Mouse (Mus musculus): ENCODE results near the gene Btnl9.
A peak's percentile ranks its signal among the peaks of the same experiment; 100 is the strongest.
"Not testable (repeated sequence)": the region's sequence is repeated elsewhere in the genome, so short reads cannot be mapped to it uniquely, and the experiment has no call there.

Gene Btnl9

GRCm38 (mm10) chr11:49176047-49176779 lies 10.7 kb downstream of the Btnl9 start:
- DNase-seq (ENCODE audit: low spot score), result not testable (repeated sequence)

GRCm38 (mm10) chr11:49175345-49175744 lies 11.6 kb downstream of the Btnl9 start:
- no peak for DNase-seq (ENCODE audit: low spot score)

- DNase-seq (ENCODE audit: low spot score), result no peak
Measured at GRCm38 (mm10) chr11:49170576-49170975, 16.4 kb downstream of the Btnl9 start.

GRCm38 (mm10) chr11:49168839-49169611 lies 17.9 kb downstream of the Btnl9 start:
- peak; percentile 13 for DNase-seq (ENCODE audit: low spot score)

GRCm38 (mm10) chr11:49156821-49157814 lies 29.8 kb downstream of the Btnl9 start:
- no peak for DNase-seq (ENCODE audit: low spot score)

- DNase-seq (ENCODE audit: low spot score), result no peak
Measured at GRCm38 (mm10) chr11:49154077-49154476, 32.9 kb downstream of the Btnl9 start, which contains the start of gene Olfr1394. Olfr1394 (plus strand) TSS chr11:49154377.

- DNase-seq (ENCODE audit: low spot score), result no peak
Measured at GRCm38 (mm10) chr11:49141974-49142373, 45.0 kb downstream of the Btnl9 start, which contains the start of gene Olfr1395. Olfr1395 (plus strand) TSS chr11:49142274.

- DNase-seq (ENCODE audit: low spot score), result no peak
Measured at GRCm38 (mm10) chr11:49124169-49124568, 62.8 kb downstream of the Btnl9 start.

GRCm38 (mm10) chr11:49119635-49120034 lies 67.3 kb downstream of the Btnl9 start:
- DNase-seq (ENCODE audit: low spot score), result no peak

Measured in ovary, postnatal 36 days (tissue).